Mouse (Mus musculus) bone marrow macrophage, adult 2 months (primary cell): ENCODE results near the gene Xrcc5.

Experiments used
- CTCF ChIP-seq: IDR thresholded peaks from 2 replicates; pipeline ENCODE4 v1.5.1; 2012; ENCODE audit warnings: low read depth, mild to moderate bottlenecking, low read length, moderate library complexity
- POLR2A ChIP-seq: IDR thresholded peaks from 2 replicates; pipeline ENCODE4 v1.6.1; 2012; ENCODE audit warnings: mild to moderate bottlenecking, low read depth, low read length, borderline replicate concordance

DNA sequence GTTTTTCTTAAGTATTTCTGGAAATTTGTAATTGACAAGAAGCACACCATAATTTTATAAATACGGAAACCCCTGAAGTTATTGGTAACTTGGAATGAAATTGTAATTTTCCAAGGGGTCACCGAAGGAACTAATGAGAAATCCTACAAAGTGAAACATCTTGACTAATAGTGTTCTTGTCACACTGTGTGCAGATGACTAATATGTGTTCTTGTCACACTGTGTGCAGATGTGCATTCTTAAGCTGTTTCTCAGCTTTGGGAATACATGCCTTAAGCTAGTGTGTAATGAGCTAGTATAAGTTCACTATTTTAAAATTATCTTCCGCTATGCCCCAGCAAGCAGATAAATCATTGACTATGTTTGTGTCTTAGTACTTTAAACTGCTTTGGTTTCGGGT, 16.0 kb downstream of the Xrcc5 start:
- TF ChIP-seq CTCF (no peak), POLR2A (no peak)
